In genomic region chr17:45032209-45032608, GRCm38 (mm10) we compare ENCODE assay signal across 25 mouse cellular contexts.
DNase-seq lines count a peak whose midpoint lies in the region; ATAC-seq and TF ChIP-seq lines count a peak whose summit lies in the region.
"Had no signal": no experiment of that assay in that cellular context is flagged by ENCODE, and none has a peak within 500 bp of the region (broad histone marks: within the 10 kb centered on the region; RNA-seq: fewer than 3 reads in every experiment).

No protein-coding gene starts in this region.

- no peak overlapping the region for H3K27ac ChIP-seq in embryonic facial prominence, embryonic 14.5 days (replicated peaks; ENCODE audit: low read depth, low read length)
- H3K27ac ChIP-seq in embryonic facial prominence, embryonic 10.5 days (replicated peaks): no peak overlapping the region
- H3K27ac ChIP-seq in kidney, embryonic 15.5 days: no peak overlapping the region
- H3K27ac ChIP-seq: embryonic facial prominence, embryonic 15.5 days; heart, adult 2 months; heart, embryonic 10.5 days; heart, embryonic 13.5 days; hindbrain, embryonic 12.5 days; hindbrain, embryonic 15.5 days had no signal

- no peak overlapping the region for H3K9ac ChIP-seq in embryonic facial prominence, embryonic 14.5 days (ENCODE audit: low read depth, low read length)
- H3K9ac ChIP-seq in kidney, embryonic 15.5 days: no peak overlapping the region
- H3K9ac ChIP-seq: embryonic facial prominence, embryonic 15.5 days; forebrain, postnatal 0 days; heart, embryonic 13.5 days; hindbrain, embryonic 12.5 days; hindbrain, embryonic 15.5 days had no signal

- H3K36me3 ChIP-seq in embryonic facial prominence, embryonic 14.5 days (ENCODE audit: control insufficient read depth, insufficient read depth, low read length): no peaks in the 10 kb centered on the region
- no peaks in the 10 kb centered on the region for H3K36me3 ChIP-seq in embryonic facial prominence, embryonic 10.5 days (replicated peaks)
- no peaks in the 10 kb centered on the region for H3K36me3 ChIP-seq in kidney, embryonic 15.5 days
- H3K36me3 ChIP-seq in myocyte (ENCODE audit: control insufficient read depth, insufficient read depth): no peaks in the 10 kb centered on the region
- H3K36me3 ChIP-seq: embryonic facial prominence, embryonic 15.5 days; heart, embryonic 10.5 days; heart, embryonic 13.5 days; hindbrain, embryonic 12.5 days; hindbrain, embryonic 15.5 days had no signal

- H3K27me3 ChIP-seq in embryonic facial prominence, embryonic 14.5 days (replicated peaks; ENCODE audit: control insufficient read depth, insufficient read depth, low read length): no peaks in the 10 kb centered on the region
- H3K27me3 ChIP-seq in embryonic facial prominence, embryonic 10.5 days (replicated peaks; ENCODE audit: low read depth, poor library complexity, severe bottlenecking): no peaks in the 10 kb centered on the region
- H3K27me3 ChIP-seq in kidney, embryonic 15.5 days: no peaks in the 10 kb centered on the region
- H3K27me3 ChIP-seq in myocyte (ENCODE audit: control insufficient read depth, insufficient read depth, insufficient read length): no peaks in the 10 kb centered on the region
- H3K27me3 ChIP-seq: embryonic facial prominence, embryonic 15.5 days; heart, embryonic 13.5 days; hindbrain, embryonic 12.5 days; hindbrain, embryonic 15.5 days had no signal

- WGBS in embryonic facial prominence, embryonic 14.5 days: 62% methylated on average over 6 of the region's 6 CpGs
- WGBS in embryonic facial prominence, embryonic 10.5 days: 58% methylated on average over 6 of the region's 6 CpGs
- 32% methylated on average over 6 of the region's 6 CpGs for WGBS in kidney, embryonic 15.5 days

- ATAC-seq in embryonic facial prominence, embryonic 14.5 days (ENCODE audit: low read depth): no peak
- 0 out of 2 replicates have a peak, but pooled peaks have one; percentile 25 for ATAC-seq in kidney, embryonic 15.5 days (replicated peaks; ENCODE audit: low FRiP score)
- ATAC-seq: activated CD4-positive, CD25-positive, alpha-beta regulatory T cell, adult 4 months; forebrain, embryonic 14.5 days; forebrain, postnatal 0 days had no signal

- H3K4me3 ChIP-seq in embryonic facial prominence, embryonic 14.5 days (ENCODE audit: low read depth, low read length): no peak overlapping the region
- H3K4me3 ChIP-seq in embryonic facial prominence, embryonic 10.5 days: no peak overlapping the region
- no peak overlapping the region for H3K4me3 ChIP-seq in kidney, embryonic 15.5 days (replicated peaks)
- H3K4me3 ChIP-seq in myocyte: no peak overlapping the region
- H3K4me3 ChIP-seq: embryonic facial prominence, embryonic 15.5 days; heart, adult 2 months; heart, embryonic 10.5 days; heart, embryonic 13.5 days; hindbrain, embryonic 12.5 days; hindbrain, embryonic 15.5 days had no signal

- peaks cover 5% of the 10 kb centered on the region; the same call in 1 of the 2 replicates for H3K4me1 ChIP-seq in embryonic facial prominence, embryonic 14.5 days (ENCODE audit: control insufficient read depth, insufficient read depth, low read length)
- H3K4me1 ChIP-seq in embryonic facial prominence, embryonic 10.5 days: peaks cover 19% of the 10 kb centered on the region
- H3K4me1 ChIP-seq in kidney, embryonic 15.5 days: 0 out of 2 replicates have a peak, but pooled peaks cover 7% of the 10 kb centered on the region
- H3K4me1 ChIP-seq: embryonic facial prominence, embryonic 15.5 days; hindbrain, embryonic 12.5 days; hindbrain, embryonic 15.5 days had no signal

- no peak for TF ChIP-seq POLR2A in myocyte (IDR thresholded peaks at IDR 0.05; ENCODE audit: insufficient read length, low read depth)

- H3K9me3 ChIP-seq in embryonic facial prominence, embryonic 14.5 days (ENCODE audit: control insufficient read depth, low read length): no peaks in the 10 kb centered on the region
- H3K9me3 ChIP-seq in embryonic facial prominence, embryonic 10.5 days: no peaks in the 10 kb centered on the region
- no peaks in the 10 kb centered on the region for H3K9me3 ChIP-seq in kidney, embryonic 15.5 days (replicated peaks)
- H3K9me3 ChIP-seq: embryonic facial prominence, embryonic 15.5 days; heart, embryonic 10.5 days; heart, embryonic 13.5 days; hindbrain, embryonic 12.5 days; hindbrain, embryonic 15.5 days had no signal

- H3ac ChIP-seq in myocyte (ENCODE audit: control insufficient read depth, insufficient read length): no peak overlapping the region

- no peaks in the 10 kb centered on the region for H3K79me2 ChIP-seq in myocyte (ENCODE audit: control insufficient read depth, insufficient read depth)

- no peak overlapping the region for H3K4me2 ChIP-seq in embryonic facial prominence, embryonic 14.5 days (ENCODE audit: low read depth, low read length)
- no peak overlapping the region for H3K4me2 ChIP-seq in kidney, embryonic 15.5 days
- H3K4me2 ChIP-seq in myocyte (ENCODE audit: low read depth): peak overlapping the region; percentile 53
- H3K4me2 ChIP-seq: embryonic facial prominence, embryonic 15.5 days; heart, embryonic 13.5 days; hindbrain, embryonic 12.5 days; hindbrain, embryonic 15.5 days had no signal

- peak; percentile 23 for DNase-seq in embryonic facial prominence, embryonic 14.5 days (ENCODE audit: low spot score)
- DNase-seq in embryonic facial prominence, embryonic 10.5 days (ENCODE audit: low spot score): no peak
- DNase-seq in kidney, adult 18-20 months: no peak
- peak; percentile 27 for DNase-seq in 3T3-L1 (ENCODE audit: low read depth, low spot score)
- DNase-seq in adrenal gland, postnatal 36 days: no peak
- no peak for DNase-seq in lung, postnatal 36 days
- DNase-seq: adrenal gland, adult 8-10 months; adrenal gland, postnatal 25 days; cerebellum, adult 11 months; cerebellum, adult 2 months; cerebellum, adult 9-11 months; cerebellum, postnatal 25 days; forebrain, postnatal 0 days; gastrocnemius, postnatal 25 days; heart, adult 2 months; heart, postnatal 14 days had no signal

TF ChIP-seq in myocyte, 11 proteins besides CTCF, POLR2A, EP300 and RAD21:
- TF ChIP-seq POLR2AphosphoS2 (IDR thresholded peaks at IDR 0.05; ENCODE audit: insufficient read length, low read depth) (no peak), E2F4 (IDR thresholded peaks at IDR 0.05; ENCODE audit: insufficient read depth) (no peak), TCF3 (IDR thresholded peaks at IDR 0.05; ENCODE audit: insufficient read length, low read depth) (no peak), MAX (IDR thresholded peaks at IDR 0.05; ENCODE audit: low read depth) (no peak), MYOD1 (IDR thresholded peaks at IDR 0.05; ENCODE audit: control insufficient read depth in 1 of 3, insufficient read length in 2 of 3, low read depth in 2 of 3) (peak in 2 of 3 experiments; percentile 31 to 69), USF1 (IDR thresholded peaks at IDR 0.05; ENCODE audit: low read depth) (no peak), REST (IDR thresholded peaks at IDR 0.05; ENCODE audit: insufficient read depth, insufficient read length) (no peak), CEBPB (IDR thresholded peaks at IDR 0.05; ENCODE audit: insufficient read depth, poor library complexity, severe bottlenecking) (no peak)

Comparison
In these comparisons a context has a peak if more than half of its experiments do, and no peak if none do; other contexts are left out.
1. DNase-seq: peak in embryonic facial prominence, embryonic 14.5 days (single experiment) and 3T3-L1 (single experiment); none in embryonic facial prominence, embryonic 10.5 days (single experiment), kidney, adult 18-20 months (single experiment), adrenal gland, postnatal 36 days (0 of 2) and lung, postnatal 36 days (single experiment).